Mouse (Mus musculus): Measurements from ENCODE around the gene Dld.

- TF ChIP-seq CTCF (IDR thresholded peaks at IDR 0.05; ENCODE audit: low read depth) (no peak), EP300 (optimal IDR thresholded peaks at IDR 0.05) (no peak)
Measured at GRCm38 (mm10) chr12:31323136-31323695, 28.0 kb downstream of the Dld start.
